Mouse (Mus musculus): Measurements from ENCODE around the gene Bahd1. TPM values are rescaled to one million over a fixed set of nuclear protein-coding genes. Genes with fewer than 3 reads are reported as not detected.

The Bahd1 gene
- polyA plus RNA-seq, 1 experiment from 2014 or later = 0.93 TPM

- DNase-seq (ENCODE audit: low spot score) (no peak), ATAC-seq (replicated peaks; ENCODE audit: low FRiP score, low TSS enrichment, low read depth) (no peak)
- no peaks in the 10 kb centered on the region for H3K36me3 ChIP-seq (ENCODE audit: control insufficient read depth, insufficient read depth, low read length)
- H3K27ac ChIP-seq (ENCODE audit: low read depth) = no peak overlapping the region
- no peaks in the 10 kb centered on the region for H3K9me3 ChIP-seq (ENCODE audit: control insufficient read depth, low read length)
- no peaks in the 10 kb centered on the region for H3K4me1 ChIP-seq (replicated peaks; ENCODE audit: control insufficient read depth, insufficient read depth, low read length)
- no peaks in the 10 kb centered on the region for H3K27me3 ChIP-seq (replicated peaks; ENCODE audit: control insufficient read depth, insufficient read depth, low read length)
- WGBS = 63% methylated on average over 7 of the region's 7 CpGs
- no peak overlapping the region for H3K4me2 ChIP-seq (ENCODE audit: low read length)
- H3K4me3 ChIP-seq (ENCODE audit: low read depth, low read length) = no peak overlapping the region
- no peak overlapping the region for H3K9ac ChIP-seq (ENCODE audit: low read length)
Observed at GRCm38 (mm10) chr2:118963676-118964012, 63.5 kb downstream of the Bahd1 start.

GRCm38 (mm10) chr2:118969585-118970147, 69.5 kb downstream of the Bahd1 start:
- no peak overlapping the region for H3K4me3 ChIP-seq (ENCODE audit: low read depth, low read length)
- no peak for DNase-seq (ENCODE audit: low spot score)
- peaks cover 15% of the 10 kb centered on the region for H3K27me3 ChIP-seq (replicated peaks; ENCODE audit: control insufficient read depth, insufficient read depth, low read length)
- H3K27ac ChIP-seq (ENCODE audit: low read depth) = no peak overlapping the region
- H3K4me2 ChIP-seq (ENCODE audit: low read length) = no peak overlapping the region
- no peaks in the 10 kb centered on the region for H3K9me3 ChIP-seq (ENCODE audit: control insufficient read depth, low read length)
- no peaks in the 10 kb centered on the region for H3K4me1 ChIP-seq (replicated peaks; ENCODE audit: control insufficient read depth, insufficient read depth, low read length)
- H3K36me3 ChIP-seq (ENCODE audit: control insufficient read depth, insufficient read depth, low read length) = no peaks in the 10 kb centered on the region
- 80% methylated on average over 11 of the region's 11 CpGs for WGBS
- no peak overlapping the region for H3K9ac ChIP-seq (ENCODE audit: low read length)
- no peak for ATAC-seq (replicated peaks; ENCODE audit: low FRiP score, low TSS enrichment, low read depth)

- Histone ChIP-seq H3K4me1 (replicated peaks; ENCODE audit: control insufficient read depth, insufficient read depth, low read length) (peaks cover 9% of the 10 kb centered on the region; the same call in 1 of the 2 replicates), H3K36me3 (ENCODE audit: control insufficient read depth, insufficient read depth, low read length) (no peaks in the 10 kb centered on the region), H3K27ac (ENCODE audit: low read depth) (no peak overlapping the region), H3K4me2 (ENCODE audit: low read length) (peak overlapping the region; percentile 74; the same call in 1 of the 2 replicates), H3K4me3 (ENCODE audit: low read depth, low read length) (no peak overlapping the region), H3K27me3 (replicated peaks; ENCODE audit: control insufficient read depth, insufficient read depth, low read length) (peaks cover 33% of the 10 kb centered on the region), H3K9me3 (ENCODE audit: control insufficient read depth, low read length) (no peaks in the 10 kb centered on the region), H3K9ac (ENCODE audit: low read length) (no peak overlapping the region)
- WGBS = 75% methylated on average over 5 of the region's 5 CpGs
- ATAC-seq (replicated peaks; ENCODE audit: low FRiP score, low TSS enrichment, low read depth) = no peak
- no peak for DNase-seq (ENCODE audit: low spot score)
Observed at GRCm38 (mm10) chr2:118972048-118972447, 71.9 kb downstream of the Bahd1 start.

GRCm38 (mm10) chr2:118972687-118973376, 72.7 kb downstream of the Bahd1 start:
- peak overlapping the region; percentile 32 for H3K4me3 ChIP-seq (ENCODE audit: low read depth, low read length)
- 1% methylated on average over 33 of the region's 33 CpGs for WGBS
- peak; percentile 82 for ATAC-seq (replicated peaks; ENCODE audit: low FRiP score, low TSS enrichment, low read depth)
- H3K27ac ChIP-seq (ENCODE audit: low read depth) = no peak overlapping the region
- H3K4me1 ChIP-seq (replicated peaks; ENCODE audit: control insufficient read depth, insufficient read depth, low read length) = peaks cover 9% of the 10 kb centered on the region; the same call in 1 of the 2 replicates
- DNase-seq (ENCODE audit: low spot score) = peak; percentile 96
- H3K9ac ChIP-seq (ENCODE audit: low read length) = peak overlapping the region; percentile 14; the same call in 1 of the 2 replicates
- no peaks in the 10 kb centered on the region for H3K36me3 ChIP-seq (ENCODE audit: control insufficient read depth, insufficient read depth, low read length)
- H3K9me3 ChIP-seq (ENCODE audit: control insufficient read depth, low read length) = no peaks in the 10 kb centered on the region
- H3K27me3 ChIP-seq (replicated peaks; ENCODE audit: control insufficient read depth, insufficient read depth, low read length) = peaks cover 41% of the 10 kb centered on the region
- H3K4me2 ChIP-seq (ENCODE audit: low read length) = peak overlapping the region; percentile 74

Other genes starting within 250 kb of the Bahd1 start
- 2.4 and 2.7 TPM in 2 replicates for gene Pak6, start 237.1 kb upstream of the Bahd1 start, polyA plus RNA-seq (2014; fragmentation: Nextera tagmentation; extraction: Ambion mirVana)
- gene Ankrd63, start 196.4 kb upstream of the Bahd1 start, polyA plus RNA-seq (2014; fragmentation: Nextera tagmentation; extraction: Ambion mirVana) = 0.19 and 0.20 TPM in 2 replicates
- gene Plcb2, start 171.9 kb upstream of the Bahd1 start, polyA plus RNA-seq (2014; fragmentation: Nextera tagmentation; extraction: Ambion mirVana) = 1.4 and 1.6 TPM in 2 replicates
- gene Inafm2, start 154.6 kb upstream of the Bahd1 start, polyA plus RNA-seq (2014; fragmentation: Nextera tagmentation; extraction: Ambion mirVana) = 31.9 and 37.0 TPM in 2 replicates
- 1.2 and 1.4 TPM in 2 replicates for gene Ccdc9b, start 137.7 kb upstream of the Bahd1 start, polyA plus RNA-seq (2014; fragmentation: Nextera tagmentation; extraction: Ambion mirVana)
- gene Phgr1, start 127.6 kb upstream of the Bahd1 start, polyA plus RNA-seq (2014; fragmentation: Nextera tagmentation; extraction: Ambion mirVana) = 21.2 and 45.1 TPM in 2 replicates
- gene Disp2, start 120.7 kb upstream of the Bahd1 start, polyA plus RNA-seq (2014; fragmentation: Nextera tagmentation; extraction: Ambion mirVana) = 2.6 and 3.0 TPM in 2 replicates
- gene Knstrn, start 86.4 kb upstream of the Bahd1 start, polyA plus RNA-seq (2014; fragmentation: Nextera tagmentation; extraction: Ambion mirVana) = 97.9 and 109 TPM in 2 replicates
- gene Ivd, start 38.4 kb upstream of the Bahd1 start, polyA plus RNA-seq (2014; fragmentation: Nextera tagmentation; extraction: Ambion mirVana) = 51.6 and 51.9 TPM in 2 replicates
- gene Chst14, start 26.1 kb downstream of the Bahd1 start, polyA plus RNA-seq (2014; fragmentation: Nextera tagmentation; extraction: Ambion mirVana) = 32.2 and 32.7 TPM in 2 replicates
- gene Ccdc32, start 129.0 kb downstream of the Bahd1 start, polyA plus RNA-seq (2014; fragmentation: Nextera tagmentation; extraction: Ambion mirVana) = 20.9 and 21.0 TPM in 2 replicates
- 4.7 and 4.8 TPM in 2 replicates for gene Rpusd2, start 134.4 kb downstream of the Bahd1 start, polyA plus RNA-seq (2014; fragmentation: Nextera tagmentation; extraction: Ambion mirVana)
- 40.5 and 46.5 TPM in 2 replicates for gene Knl1, start 146.7 kb downstream of the Bahd1 start, polyA plus RNA-seq (2014; fragmentation: Nextera tagmentation; extraction: Ambion mirVana)
- 50.2 and 58.2 TPM in 2 replicates for gene Rad51, start 212.4 kb downstream of the Bahd1 start, polyA plus RNA-seq (2014; fragmentation: Nextera tagmentation; extraction: Ambion mirVana)